Mouse (Mus musculus): ENCODE results near the gene Abca15. TPM values are rescaled to one million over a fixed set of nuclear protein-coding genes. Genes with fewer than 3 reads are reported as not detected.
A peak's percentile ranks its signal among the peaks of the same experiment; 100 is the strongest.
"Not testable (repeated sequence)": the region's sequence is repeated elsewhere in the genome, so short reads cannot be mapped to it uniquely, and the experiment has no call there.

Gene Abca15
- polyA plus RNA-seq (2014; fragmentation: Nextera tagmentation; extraction: Ambion mirVana) = not detected in 2 replicates

- no peaks in the 10 kb centered on the region for H3K27me3 ChIP-seq (replicated peaks; ENCODE audit: control insufficient read depth, insufficient read depth, low read length)
- no peaks in the 10 kb centered on the region for H3K4me1 ChIP-seq (replicated peaks; ENCODE audit: control insufficient read depth, insufficient read depth, low read length)
- peak within 1 kb of the TSS; percentile 46 for H3K4me2 ChIP-seq (ENCODE audit: low read length)
- H3K36me3 ChIP-seq (ENCODE audit: control insufficient read depth, insufficient read depth, low read length) = no peaks in the 10 kb centered on the region
- no peaks in the 10 kb centered on the region for H3K9me3 ChIP-seq (ENCODE audit: control insufficient read depth, low read length)
- 0 out of 2 replicates have a peak within 1 kb of the TSS, but pooled peaks have one; percentile 11 for H3K4me3 ChIP-seq (ENCODE audit: low read depth, low read length)
- no peak for DNase-seq (ENCODE audit: low spot score)
- WGBS = 83% methylated on average over 22 of the region's 22 CpGs
- no peak within 1 kb of the TSS for H3K9ac ChIP-seq (ENCODE audit: low read length)
- ATAC-seq (replicated peaks; ENCODE audit: low FRiP score, low TSS enrichment, low read depth) = no peak; the same call in 1 of the 2 replicates
- H3K27ac ChIP-seq (ENCODE audit: low read depth) = no peak within 1 kb of the TSS
These were observed at the start of gene Abca15 for GRCm38 (mm10) chr7:120328087-120328793. TSS of gene Abca15 (plus strand) at chr7:120328670.

- Histone ChIP-seq H3K27ac (ENCODE audit: low read depth) (no peak overlapping the region), H3K36me3 (ENCODE audit: control insufficient read depth, insufficient read depth, low read length) (no peaks in the 10 kb centered on the region), H3K9ac (ENCODE audit: low read length) (no peak overlapping the region), H3K4me1 (replicated peaks; ENCODE audit: control insufficient read depth, insufficient read depth, low read length) (no peaks in the 10 kb centered on the region), H3K4me2 (ENCODE audit: low read length) (no peak overlapping the region), H3K9me3 (ENCODE audit: control insufficient read depth, low read length) (no peaks in the 10 kb centered on the region), H3K4me3 (ENCODE audit: low read depth, low read length) (no peak overlapping the region), H3K27me3 (replicated peaks; ENCODE audit: control insufficient read depth, insufficient read depth, low read length) (no peaks in the 10 kb centered on the region)
- ATAC-seq (replicated peaks; ENCODE audit: low FRiP score, low TSS enrichment, low read depth) (no peak), DNase-seq (ENCODE audit: low spot score) (no peak)
- 68% methylated on average over 3 of the region's 3 CpGs for WGBS
These were observed 43.2 kb upstream of the Abca15 start for GRCm38 (mm10) chr7:120285286-120285685.

DNA sequence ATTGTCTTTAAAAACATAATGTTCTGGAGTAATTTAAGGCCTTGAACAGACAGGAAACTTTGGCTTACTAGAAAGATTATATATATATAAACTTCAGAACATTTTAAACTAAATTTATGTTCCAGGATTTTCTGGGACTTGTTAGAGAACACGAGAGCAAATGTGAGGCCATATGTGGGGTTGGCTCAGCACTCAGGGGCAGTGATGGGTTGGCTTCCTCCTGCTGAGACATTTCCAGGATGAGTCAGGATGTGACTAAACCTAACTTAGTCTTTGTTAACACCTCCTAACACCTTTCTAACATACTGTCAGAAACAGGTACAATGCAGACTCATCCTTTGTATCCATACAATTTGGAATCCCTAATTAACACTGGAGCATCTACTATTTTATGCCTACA, 12.4 kb upstream of the Abca15 start:
- no peak overlapping the region for H3K4me3 ChIP-seq (ENCODE audit: low read depth, low read length)
- DNase-seq (ENCODE audit: low spot score) (no peak), ATAC-seq (replicated peaks; ENCODE audit: low FRiP score, low TSS enrichment, low read depth) (no peak)
- H3K4me1 ChIP-seq (replicated peaks; ENCODE audit: control insufficient read depth, insufficient read depth, low read length) = no peaks in the 10 kb centered on the region
- no peaks in the 10 kb centered on the region for H3K9me3 ChIP-seq (ENCODE audit: control insufficient read depth, low read length)
- H3K36me3 ChIP-seq (ENCODE audit: control insufficient read depth, insufficient read depth, low read length) = no peaks in the 10 kb centered on the region
- H3K27me3 ChIP-seq (replicated peaks; ENCODE audit: control insufficient read depth, insufficient read depth, low read length) = no peaks in the 10 kb centered on the region
- no peak overlapping the region for H3K9ac ChIP-seq (ENCODE audit: low read length)
- WGBS = 68% methylated on average over 1 of the region's 1 CpGs
- H3K4me2 ChIP-seq (ENCODE audit: low read length) = no peak overlapping the region
- H3K27ac ChIP-seq (ENCODE audit: low read depth) = no peak overlapping the region

DNA sequence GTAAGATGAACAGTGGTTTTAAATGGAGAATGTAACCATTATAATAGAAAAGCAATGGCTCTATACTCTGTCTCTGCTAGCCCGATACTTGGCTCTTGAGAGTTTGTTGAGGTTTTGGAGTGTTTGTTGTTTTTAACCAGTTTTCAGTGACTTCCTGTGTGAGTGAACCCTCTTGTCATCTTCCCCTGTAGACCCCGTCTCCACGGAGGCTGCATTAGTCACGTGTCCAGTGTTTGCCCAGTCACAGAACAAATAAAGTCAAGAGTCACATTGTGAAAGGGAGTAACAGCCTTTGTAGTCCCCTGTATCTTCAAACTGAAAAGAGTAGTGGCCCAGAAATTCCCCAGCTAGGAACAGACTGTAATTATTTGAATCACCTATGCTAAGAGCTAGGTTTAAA, 5.5 kb upstream of the Abca15 start:
- H3K4me2 ChIP-seq (ENCODE audit: low read length) = no peak overlapping the region
- H3K4me3 ChIP-seq (ENCODE audit: low read depth, low read length) = no peak overlapping the region
- H3K27ac ChIP-seq (ENCODE audit: low read depth) = no peak overlapping the region
- no peaks in the 10 kb centered on the region for H3K4me1 ChIP-seq (replicated peaks; ENCODE audit: control insufficient read depth, insufficient read depth, low read length)
- H3K9me3 ChIP-seq (ENCODE audit: control insufficient read depth, low read length) = no peaks in the 10 kb centered on the region
- DNase-seq (ENCODE audit: low spot score) (no peak), ATAC-seq (replicated peaks; ENCODE audit: low FRiP score, low TSS enrichment, low read depth) (no peak)
- H3K36me3 ChIP-seq (ENCODE audit: control insufficient read depth, insufficient read depth, low read length) = no peaks in the 10 kb centered on the region
- no peak overlapping the region for H3K9ac ChIP-seq (ENCODE audit: low read length)
- WGBS = 42% methylated on average over 4 of the region's 4 CpGs
- no peaks in the 10 kb centered on the region for H3K27me3 ChIP-seq (replicated peaks; ENCODE audit: control insufficient read depth, insufficient read depth, low read length)

GRCm38 (mm10) chr7:120325911-120326310, 2.6 kb upstream of the Abca15 start:
- WGBS = 62% methylated on average over 2 of the region's 2 CpGs
- not testable (repeated sequence) for H3K27me3 ChIP-seq (replicated peaks; ENCODE audit: control insufficient read depth, insufficient read depth, low read length); H3K9ac ChIP-seq (ENCODE audit: low read length); H3K4me1 ChIP-seq (replicated peaks; ENCODE audit: control insufficient read depth, insufficient read depth, low read length); H3K4me2 ChIP-seq (ENCODE audit: low read length); H3K4me3 ChIP-seq (ENCODE audit: low read depth, low read length); ATAC-seq (replicated peaks; ENCODE audit: low FRiP score, low TSS enrichment, low read depth); DNase-seq (ENCODE audit: low spot score); H3K36me3 ChIP-seq (ENCODE audit: control insufficient read depth, insufficient read depth, low read length); H3K9me3 ChIP-seq (ENCODE audit: control insufficient read depth, low read length); H3K27ac ChIP-seq (ENCODE audit: low read depth)

DNA sequence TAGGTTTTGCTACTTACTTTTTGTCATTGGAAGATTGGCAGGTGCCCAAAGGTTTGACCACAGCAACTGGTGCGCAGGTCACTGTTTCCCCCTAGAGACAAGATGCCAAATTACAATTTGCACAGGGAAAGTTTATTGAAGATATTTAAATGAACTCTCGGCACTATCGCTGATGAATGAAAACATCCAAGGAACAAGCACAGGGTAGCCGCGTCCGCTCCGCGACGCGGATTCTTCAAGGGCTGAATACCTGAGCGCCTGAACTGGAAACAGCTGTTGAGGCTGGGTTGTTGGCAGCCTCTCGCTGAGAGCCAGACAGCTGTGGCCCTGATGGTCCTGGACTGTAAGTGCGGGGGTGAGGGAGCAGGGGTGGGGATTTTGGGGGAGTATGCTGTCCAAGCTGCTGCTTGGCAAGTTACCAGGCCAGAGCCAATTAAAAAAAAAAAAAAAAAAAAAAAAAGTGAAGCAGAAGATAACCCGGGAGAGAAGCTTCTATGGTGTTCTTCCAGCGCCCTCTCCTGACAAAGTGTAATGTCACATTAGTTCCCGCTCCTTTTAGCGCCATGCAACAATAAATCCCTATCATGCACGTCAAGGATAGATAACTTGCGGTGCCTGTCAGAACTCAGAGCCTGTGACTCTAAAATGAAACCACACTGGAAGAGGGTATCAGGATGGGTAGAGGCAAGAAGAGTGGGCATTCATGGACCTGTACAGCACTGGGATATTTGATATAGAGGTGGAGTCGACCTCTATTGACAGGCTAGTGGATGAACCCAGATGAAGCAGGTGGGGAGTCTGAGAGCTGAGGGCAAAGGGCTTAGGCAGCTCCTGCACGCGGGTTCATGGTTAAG, 1.0 kb upstream of the Abca15 start:
- DNase-seq (ENCODE audit: low spot score) (peak; percentile 65), ATAC-seq (replicated peaks; ENCODE audit: low FRiP score, low TSS enrichment, low read depth) (peak; percentile 47)
- H3K4me3 ChIP-seq (ENCODE audit: low read depth, low read length) = 0 out of 2 replicates have a peak overlapping the region, but pooled peaks have one; percentile 11
- no peaks in the 10 kb centered on the region for H3K4me1 ChIP-seq (replicated peaks; ENCODE audit: control insufficient read depth, insufficient read depth, low read length)
- H3K9ac ChIP-seq (ENCODE audit: low read length) = no peak overlapping the region
- H3K27ac ChIP-seq (ENCODE audit: low read depth) = no peak overlapping the region
- H3K9me3 ChIP-seq (ENCODE audit: control insufficient read depth, low read length) = no peaks in the 10 kb centered on the region
- 18% methylated on average over 22 of the region's 22 CpGs for WGBS
- H3K36me3 ChIP-seq (ENCODE audit: control insufficient read depth, insufficient read depth, low read length) = no peaks in the 10 kb centered on the region
- H3K4me2 ChIP-seq (ENCODE audit: low read length) = peak overlapping the region; percentile 46
- no peaks in the 10 kb centered on the region for H3K27me3 ChIP-seq (replicated peaks; ENCODE audit: control insufficient read depth, insufficient read depth, low read length)

DNA sequence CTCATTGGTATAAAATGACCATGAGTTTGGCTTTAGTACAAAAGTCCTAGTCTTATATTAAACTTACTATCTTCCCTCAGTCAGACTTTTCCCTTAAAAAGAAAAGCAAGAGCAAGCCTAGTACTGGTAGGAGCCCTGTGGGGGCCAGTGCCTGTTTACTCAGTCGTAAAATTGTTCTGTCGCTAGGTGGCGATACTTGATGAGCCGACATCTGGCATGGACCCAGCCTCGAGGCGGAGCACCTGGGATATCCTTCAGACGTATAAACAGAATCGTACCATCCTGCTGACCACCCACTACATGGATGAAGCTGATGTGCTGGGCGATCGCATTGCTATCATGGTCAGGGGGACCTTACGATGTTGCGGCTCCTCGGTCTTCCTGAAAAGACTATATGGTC, 32.7 kb downstream of the Abca15 start:
- Histone ChIP-seq H3K27me3 (replicated peaks; ENCODE audit: control insufficient read depth, insufficient read depth, low read length) (no peaks in the 10 kb centered on the region), H3K9ac (ENCODE audit: low read length) (no peak overlapping the region), H3K4me1 (replicated peaks; ENCODE audit: control insufficient read depth, insufficient read depth, low read length) (no peaks in the 10 kb centered on the region), H3K4me2 (ENCODE audit: low read length) (no peak overlapping the region), H3K4me3 (ENCODE audit: low read depth, low read length) (no peak overlapping the region), H3K27ac (ENCODE audit: low read depth) (no peak overlapping the region), H3K36me3 (ENCODE audit: control insufficient read depth, insufficient read depth, low read length) (no peaks in the 10 kb centered on the region), H3K9me3 (ENCODE audit: control insufficient read depth, low read length) (no peaks in the 10 kb centered on the region)
- WGBS = 38% methylated on average over 13 of the region's 13 CpGs
- ATAC-seq (replicated peaks; ENCODE audit: low FRiP score, low TSS enrichment, low read depth) (no peak), DNase-seq (ENCODE audit: low spot score) (no peak)

GRCm38 (mm10) chr7:120409447-120409846, 81.0 kb downstream of the Abca15 start, which contains the start of gene Abca16:
TSS of gene Abca16 (plus strand) at chr7:120409647.
- no peak within 1 kb of the TSS for H3K4me2 ChIP-seq (ENCODE audit: low read length)
- no peaks in the 10 kb centered on the region for H3K36me3 ChIP-seq (ENCODE audit: control insufficient read depth, insufficient read depth, low read length)
- no peak within 1 kb of the TSS for H3K4me3 ChIP-seq (ENCODE audit: low read depth, low read length)
- H3K27ac ChIP-seq (ENCODE audit: low read depth) = no peak within 1 kb of the TSS
- no peaks in the 10 kb centered on the region for H3K4me1 ChIP-seq (replicated peaks; ENCODE audit: control insufficient read depth, insufficient read depth, low read length)
- H3K9ac ChIP-seq (ENCODE audit: low read length) = no peak within 1 kb of the TSS
- no peaks in the 10 kb centered on the region for H3K27me3 ChIP-seq (replicated peaks; ENCODE audit: control insufficient read depth, insufficient read depth, low read length)
- DNase-seq (ENCODE audit: low spot score) (no peak), ATAC-seq (replicated peaks; ENCODE audit: low FRiP score, low TSS enrichment, low read depth) (no peak)
- no peaks in the 10 kb centered on the region for H3K9me3 ChIP-seq (ENCODE audit: control insufficient read depth, low read length)
- 71% methylated on average over 10 of the region's 10 CpGs for WGBS

Data from intestine, embryonic 14.5 days (tissue).